Mouse (Mus musculus) intestine, embryonic 14.5 days (tissue): Measurements from ENCODE around the gene Tle6. TPM values are rescaled to one million over a fixed set of nuclear protein-coding genes. Genes with fewer than 3 reads are reported as not detected.

Experiments used
- ATAC-seq: fragments of 200-750 bp; cut with Nextera tagmentation; replicated peaks from 2 replicates; pipeline ENCODE4 v1.8.0; 2017; ENCODE audit warnings: low read depth, moderate number of reproducible peaks, moderate TSS enrichment, moderate library complexity; ENCODE audit not compliant: low FRiP score, low TSS enrichment
- DNase-seq: peaks from one replicate; pipeline ENCODE4 v3.0.0-alpha.2; 2018; ENCODE audit warnings: low spot score
- H3K27ac ChIP-seq: fragments of 300-500 bp; sonication (generic); 2 replicates; pipeline ENCODE4 v1.5.1; 2014; ENCODE audit warnings: low read depth, mild to moderate bottlenecking, control low read depth
- H3K27me3 ChIP-seq: fragments of 300-500 bp; sonication (generic); replicated peaks from 2 replicates; pipeline ENCODE4 v1.6.1; 2014; ENCODE audit warnings: low read length, control low read depth; ENCODE audit not compliant: control insufficient read depth, insufficient read depth
- H3K36me3 ChIP-seq: fragments of 300-500 bp; sonication (generic); 2 replicates; pipeline ENCODE4 v1.6.1; 2014; ENCODE audit warnings: low read length, control low read depth; ENCODE audit not compliant: control insufficient read depth, insufficient read depth
- H3K4me1 ChIP-seq: fragments of 300-500 bp; sonication (generic); replicated peaks from 2 replicates; pipeline ENCODE4 v1.6.1; 2014; ENCODE audit warnings: low read length, control low read depth, mixed read lengths; ENCODE audit not compliant: control insufficient read depth, insufficient read depth
- H3K4me2 ChIP-seq: fragments of 300-500 bp; sonication (generic); 2 replicates; pipeline ENCODE4 v1.6.1; 2014; ENCODE audit warnings: low read length
- H3K4me3 ChIP-seq: fragments of 300-500 bp; sonication (generic); 2 replicates; pipeline ENCODE4 v1.5.1; 2014; ENCODE audit warnings: low read depth, low read length, control low read depth, mixed read lengths
- H3K9ac ChIP-seq: fragments of 300-500 bp; sonication (generic); 2 replicates; pipeline ENCODE4 v1.6.1; 2014; ENCODE audit warnings: mild to moderate bottlenecking, low read length
- H3K9me3 ChIP-seq: fragments of 300-500 bp; sonication (generic); 2 replicates; pipeline ENCODE4 v1.6.1; 2016; ENCODE audit warnings: low read length, control low read depth; ENCODE audit not compliant: control insufficient read depth
- WGBS: fragments of 180-500 bp; shearing (Covaris S2); extraction: QIAGEN DNeasy Blood & Tissue Kit; methylation state at CpG from one replicate; pipeline ENCODE4 v1.1.7; 2014; 5-methylcytosine and 5-hydroxymethylcytosine counted together
- polyA plus RNA-seq: library from polyadenylated mRNA; unstranded; fragments of >200 nt; fragmentation: Nextera tagmentation; extraction: Ambion mirVana; gene quantifications from 2 replicates; pipeline ENCODE4 v1.2.1, GENCODE M21; 2014

The Tle6 gene
- polyA plus RNA-seq, 1 experiment from 2014 or later: 21.3 TPM

DNA sequence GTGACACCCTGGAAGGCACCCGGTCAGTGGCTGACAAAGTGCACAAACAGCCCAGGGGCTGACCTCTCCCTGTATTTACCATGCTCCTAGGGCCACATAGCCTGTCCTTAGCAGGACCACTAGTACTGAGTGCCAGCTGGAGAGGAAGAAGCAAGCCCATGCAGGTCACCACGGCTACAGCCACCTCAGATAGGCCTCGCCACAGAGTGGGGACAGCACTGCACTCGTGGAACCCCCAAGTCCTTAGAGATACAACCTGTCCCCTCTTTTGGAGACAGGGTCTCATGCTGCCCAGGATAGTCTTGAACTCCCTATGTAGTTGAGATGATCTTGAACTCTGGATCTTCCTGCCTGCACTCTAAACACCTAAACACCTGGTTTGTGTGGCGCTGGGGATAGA lies 59.5 kb downstream of the Tle6 start:
- WGBS: 88% methylated on average over 5 of the region's 5 CpGs
- no peaks in the 10 kb centered on the region for H3K27me3 ChIP-seq
- H3K9me3 ChIP-seq: no peaks in the 10 kb centered on the region
- H3K9ac ChIP-seq: peak overlapping the region; percentile 23; the same call in 1 of the 2 replicates
- no peak overlapping the region for H3K27ac ChIP-seq
- DNase-seq (no peak), ATAC-seq (no peak)
- H3K4me2 ChIP-seq: no peak overlapping the region
- H3K4me3 ChIP-seq: no peak overlapping the region
- H3K36me3 ChIP-seq: peaks cover 20% of the 10 kb centered on the region
- H3K4me1 ChIP-seq: peaks cover 36% of the 10 kb centered on the region

Other genes starting within 250 kb of the Tle6 start
- 4.8 and 6.9 TPM in 2 replicates for gene Mfsd12, start 243.6 kb downstream of the Tle6 start, polyA plus RNA-seq
- 0.58 and 0.59 TPM in 2 replicates for gene 4930404N11Rik, start 235.3 kb downstream of the Tle6 start, polyA plus RNA-seq
- 93.3 and 93.9 TPM in 2 replicates for gene Fzr1, start 222.6 kb downstream of the Tle6 start, polyA plus RNA-seq
- gene Dohh, start 216.6 kb downstream of the Tle6 start, polyA plus RNA-seq: 70.7 and 70.8 TPM in 2 replicates
- gene Gm48551, start 216.6 kb downstream of the Tle6 start, polyA plus RNA-seq: 2.4 and 4.2 TPM in 2 replicates
- gene Gm48552, start 212.1 kb downstream of the Tle6 start, polyA plus RNA-seq: 0.37 and 0.44 TPM in 2 replicates
- gene Smim24, start 208.0 kb downstream of the Tle6 start, polyA plus RNA-seq: 99.8 and 125 TPM in 2 replicates
- 52.4 and 57.2 TPM in 2 replicates for gene Nfic, start 145.4 kb downstream of the Tle6 start, polyA plus RNA-seq
- 1.3 and 1.8 TPM in 2 replicates for gene Celf5, start 118.4 kb downstream of the Tle6 start, polyA plus RNA-seq
- 82.4 and 99.0 TPM in 2 replicates for gene Ncln, start 104.7 kb downstream of the Tle6 start, polyA plus RNA-seq
- 0.53 and 0.65 TPM in 2 replicates for gene S1pr4, start 100.9 kb downstream of the Tle6 start, polyA plus RNA-seq
- 0.73 and 0.84 TPM in 2 replicates for gene Gna15, start 76.8 kb downstream of the Tle6 start, polyA plus RNA-seq
- 145 and 171 TPM in 2 replicates for gene Gna11, start 55.9 kb downstream of the Tle6 start, polyA plus RNA-seq
- 395 and 515 TPM in 2 replicates for gene Aes, start 41.6 kb downstream of the Tle6 start, polyA plus RNA-seq
- 15.8 and 17.8 TPM in 2 replicates for gene Tle2, start 26.5 kb downstream of the Tle6 start, polyA plus RNA-seq
- 0.61 and 1.5 TPM in 2 replicates for gene BC025920, start 5.2 kb upstream of the Tle6 start, polyA plus RNA-seq
- 34.1 and 39.2 TPM in 2 replicates for gene Sirt6, start 26.7 kb upstream of the Tle6 start, polyA plus RNA-seq
- gene Ankrd24, start 27.5 kb upstream of the Tle6 start, polyA plus RNA-seq: 4.7 and 6.4 TPM in 2 replicates
- 4.3 and 5.6 TPM in 2 replicates for gene Gm10778, start 48.0 kb upstream of the Tle6 start, polyA plus RNA-seq
- gene Zfp433, start 103.8 kb upstream of the Tle6 start, polyA plus RNA-seq: 17.4 and 18.6 TPM in 2 replicates
- 10.2 and 11.7 TPM in 2 replicates for gene Gm3055, start 170.1 kb upstream of the Tle6 start, polyA plus RNA-seq
- 3.7 and 4.1 TPM in 2 replicates for gene Gm4767, start 211.1 kb upstream of the Tle6 start, polyA plus RNA-seq